Mouse (Mus musculus) thymus, adult 2 months (tissue): ENCODE measurements at regions not wholly inside any gene's neighbourhood (a gene's known extent, or its start where the extent isn't known, plus 50 kb on each side); places are given as distances from the start of the nearest gene placed in this dataset.

Experiments
- DNase-seq: peaks from one replicate; pipeline ENCODE4 v3.0.0; 2021
- H3K27ac ChIP-seq: fragments of 200-500 bp; 2 replicates; pipeline ENCODE4 v1.5.1; 2012; ENCODE audit warnings: low read length, control low read depth; ENCODE audit not compliant: control insufficient read depth, insufficient read depth
- H3K27me3 ChIP-seq: fragments of 200-500 bp; 2 replicates; pipeline ENCODE4 v1.6.1; 2012; ENCODE audit warnings: mild to moderate bottlenecking, low read length, moderate library complexity, mixed read lengths; ENCODE audit not compliant: control insufficient read depth, insufficient read depth
- H3K36me3 ChIP-seq: fragments of 200-500 bp; 2 replicates; pipeline ENCODE4 v1.6.1; 2012; ENCODE audit warnings: mild to moderate bottlenecking, low read length, moderate library complexity; ENCODE audit not compliant: control insufficient read depth, insufficient read depth
- H3K4me1 ChIP-seq: fragments of 200-500 bp; replicated peaks from 2 replicates; pipeline ENCODE4 v1.6.1; 2012; ENCODE audit warnings: low read length; ENCODE audit not compliant: control insufficient read depth, insufficient read depth
- H3K4me3 ChIP-seq: fragments of 200-500 bp; 2 replicates; pipeline ENCODE4 v1.5.1; 2012; ENCODE audit warnings: mild to moderate bottlenecking, low read length, control low read depth, moderate library complexity; ENCODE audit not compliant: control insufficient read depth, insufficient read depth
- CTCF ChIP-seq: fragments of 200-500 bp; IDR thresholded peaks from 2 replicates; pipeline ENCODE4 v1.5.1; 2012; ENCODE audit warnings: mild to moderate bottlenecking, control low read depth, low read length, moderate library complexity, borderline replicate concordance; ENCODE audit not compliant: control insufficient read depth, poor library complexity, insufficient read depth; ENCODE audit errors: extremely low read depth
- POLR2A ChIP-seq: fragments of 200-500 bp; IDR thresholded peaks from 2 replicates; pipeline ENCODE4 v1.6.1; 2012; ENCODE audit warnings: mild to moderate bottlenecking, low read length, control low read depth, moderate library complexity; ENCODE audit not compliant: control insufficient read depth, poor library complexity, insufficient read depth; ENCODE audit errors: extremely low read depth
- WGBS: fragments of 180-500 bp; shearing (Covaris S2); methylation state at CpG from one replicate; pipeline ENCODE4 v1.1.7; 2018; 5-methylcytosine and 5-hydroxymethylcytosine counted together

GRCm38 (mm10) chr15:59156328-59156727, 267.2 kb downstream of the Gm49356 start:
- WGBS = 84% methylated on average over 7 of the region's 7 CpGs
- Histone ChIP-seq H3K4me1 (no peaks in the 10 kb centered on the region), H3K36me3 (no peaks in the 10 kb centered on the region), H3K27ac (no peak overlapping the region), H3K27me3 (no peaks in the 10 kb centered on the region), H3K4me3 (no peak overlapping the region)
- TF ChIP-seq POLR2A (no peak), CTCF (no peak)
- DNase-seq = no peak

- no peak for DNase-seq
- H3K4me1 ChIP-seq = no peaks in the 10 kb centered on the region
- TF ChIP-seq POLR2A = no peak
- TF ChIP-seq CTCF = no peak
- H3K36me3 ChIP-seq = no peaks in the 10 kb centered on the region
- H3K4me3 ChIP-seq = no peak overlapping the region
- no peak overlapping the region for H3K27ac ChIP-seq
- 88% methylated on average over 4 of the region's 4 CpGs for WGBS
- H3K27me3 ChIP-seq = no peaks in the 10 kb centered on the region
Observed at GRCm38 (mm10) chr15:59158760-59159159, 269.7 kb downstream of the Gm49356 start.

DNA sequence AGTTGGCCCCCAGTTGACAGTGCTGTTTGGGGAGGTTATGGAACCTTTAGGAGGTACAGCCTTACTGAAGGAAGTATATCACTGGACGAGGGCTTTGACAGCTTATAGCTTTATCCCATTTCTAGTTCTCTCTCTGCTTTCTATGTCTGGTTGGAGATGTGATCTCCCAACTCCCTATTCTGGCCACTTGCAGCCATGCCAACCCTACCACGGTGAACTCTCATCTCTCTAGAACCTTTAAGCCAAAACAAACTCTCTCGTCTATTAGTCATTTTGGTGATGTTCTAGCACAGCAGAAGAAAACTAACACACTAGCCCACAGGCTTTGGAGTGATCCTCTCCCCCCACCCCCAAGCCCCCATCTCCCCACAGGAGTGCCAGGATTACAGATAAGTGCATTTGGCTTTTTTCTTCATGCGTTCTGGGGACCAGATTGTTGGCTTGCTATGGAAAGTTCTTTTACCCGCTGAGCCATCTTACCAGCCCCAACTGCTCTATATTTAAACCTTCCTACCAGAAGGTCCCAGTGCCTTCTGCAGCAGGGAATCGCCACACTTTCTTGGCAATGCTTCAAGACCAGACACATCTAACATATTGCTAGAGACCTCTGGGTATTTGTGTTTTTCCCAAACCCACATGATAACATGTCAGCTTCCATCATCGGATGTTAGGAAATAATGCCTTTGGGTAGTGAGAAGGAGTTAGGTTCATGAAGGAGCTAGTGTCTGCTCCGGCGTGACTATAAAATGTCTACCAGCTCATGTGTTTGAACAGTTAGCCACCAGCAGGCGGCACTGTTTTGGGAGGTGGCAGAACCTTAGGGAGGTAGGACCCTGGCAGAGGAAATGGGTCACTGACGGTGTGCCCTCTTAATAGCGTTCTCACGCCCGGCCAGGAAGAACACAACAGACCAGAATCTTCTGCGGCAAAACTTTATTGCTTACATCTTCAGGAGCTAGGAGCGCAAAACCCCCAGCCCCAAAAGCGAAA, 272.1 kb downstream of the Gm49356 start:
- no peak overlapping the region for H3K4me3 ChIP-seq
- no peak for DNase-seq
- no peak for TF ChIP-seq CTCF
- TF ChIP-seq POLR2A = no peak
- no peaks in the 10 kb centered on the region for H3K36me3 ChIP-seq
- WGBS = 98% methylated on average over 16 of the region's 17 CpGs
- no peaks in the 10 kb centered on the region for H3K27me3 ChIP-seq
- H3K27ac ChIP-seq = no peak overlapping the region
- H3K4me1 ChIP-seq = no peaks in the 10 kb centered on the region

GRCm38 (mm10) chr15:59167937-59168659, 279.0 kb downstream of the Gm49356 start:
- no peak overlapping the region for H3K4me3 ChIP-seq
- TF ChIP-seq POLR2A = no peak
- no peak for TF ChIP-seq CTCF
- no peaks in the 10 kb centered on the region for H3K36me3 ChIP-seq
- H3K27me3 ChIP-seq = no peaks in the 10 kb centered on the region
- H3K27ac ChIP-seq = no peak overlapping the region
- no peaks in the 10 kb centered on the region for H3K4me1 ChIP-seq
- 93% methylated on average over 8 of the region's 8 CpGs for whole genome bisulfite sequencing
- no peak for DNase-seq

GRCm38 (mm10) chr15:59168660-59169170, 279.6 kb downstream of the Gm49356 start:
- Histone ChIP-seq H3K27me3 (no peaks in the 10 kb centered on the region), H3K36me3 (no peaks in the 10 kb centered on the region), H3K4me1 (no peaks in the 10 kb centered on the region), H3K4me3 (no peak overlapping the region), H3K27ac (no peak overlapping the region)
- DNase-seq = no peak
- 94% methylated on average over 4 of the region's 4 CpGs for WGBS
- TF ChIP-seq CTCF (no peak), POLR2A (no peak)

GRCm38 (mm10) chr15:59169237-59169797, 280.2 kb downstream of the Gm49356 start:
- no peaks in the 10 kb centered on the region for H3K36me3 ChIP-seq
- H3K4me3 ChIP-seq = no peak overlapping the region
- WGBS = 93% methylated on average over 12 of the region's 12 CpGs
- no peak for DNase-seq
- peaks cover 4% of the 10 kb centered on the region for H3K4me1 ChIP-seq
- H3K27me3 ChIP-seq = no peaks in the 10 kb centered on the region
- no peak overlapping the region for H3K27ac ChIP-seq
- TF ChIP-seq CTCF = no peak
- no peak for TF ChIP-seq POLR2A
